Mouse (Mus musculus) kidney, postnatal 10 days (tissue): ENCODE results near the gene Fbxl4.
"Not testable (repeated sequence)": the region's sequence is repeated elsewhere in the genome, so short reads cannot be mapped to it uniquely, and the experiment has no call there.

Experiments
- DNase-seq: peaks from one replicate; pipeline ENCODE4 v3.0.0; 2021; ENCODE audit warnings: mixed read lengths

Gene Fbxl4

DNA sequence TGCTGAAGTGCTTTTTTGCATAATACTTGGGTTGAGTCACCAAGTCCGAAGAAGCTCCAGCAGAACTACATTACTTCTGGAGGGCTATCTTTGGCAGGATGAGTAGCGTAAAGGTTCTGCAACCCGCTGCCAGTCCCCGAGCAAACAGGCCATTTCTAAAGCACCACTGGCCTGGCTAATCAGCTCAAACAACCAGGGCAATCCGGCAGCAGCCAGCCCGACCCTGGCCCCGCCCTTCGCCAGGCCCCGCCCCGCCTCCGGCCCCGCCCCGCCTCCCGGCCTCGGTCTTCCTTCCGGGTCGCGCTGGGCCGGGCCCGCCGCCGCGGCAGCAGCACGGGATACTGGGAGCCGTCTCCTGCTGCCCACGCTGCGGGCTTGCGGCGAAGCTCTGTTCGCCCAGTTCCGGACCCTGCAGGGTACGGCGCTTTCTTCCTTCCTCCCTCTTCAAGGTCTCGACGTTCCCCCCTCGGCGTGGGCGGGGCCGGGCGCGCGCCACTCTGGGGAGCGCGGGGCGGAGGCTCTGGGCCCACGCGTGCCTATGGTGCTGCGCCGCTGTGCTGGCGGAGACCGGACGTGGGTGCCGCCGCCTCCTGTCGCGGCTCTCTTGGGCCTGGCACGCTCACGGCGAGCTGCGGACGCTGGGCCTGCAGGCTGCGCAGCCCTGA is at the start of gene Fbxl4:
TSS of gene Fbxl4 (plus strand) at position 278 of the 665 bp plus-strand sequence.
- DNase-seq = peak; percentile 92

- DNase-seq = no peak
Observed at GRCm38 (mm10) chr4:22314564-22314963, 42.8 kb upstream of the Fbxl4 start.

GRCm38 (mm10) chr4:22342816-22343573 is 14.3 kb upstream of the Fbxl4 start:
- peak; percentile 26 for DNase-seq

DNA sequence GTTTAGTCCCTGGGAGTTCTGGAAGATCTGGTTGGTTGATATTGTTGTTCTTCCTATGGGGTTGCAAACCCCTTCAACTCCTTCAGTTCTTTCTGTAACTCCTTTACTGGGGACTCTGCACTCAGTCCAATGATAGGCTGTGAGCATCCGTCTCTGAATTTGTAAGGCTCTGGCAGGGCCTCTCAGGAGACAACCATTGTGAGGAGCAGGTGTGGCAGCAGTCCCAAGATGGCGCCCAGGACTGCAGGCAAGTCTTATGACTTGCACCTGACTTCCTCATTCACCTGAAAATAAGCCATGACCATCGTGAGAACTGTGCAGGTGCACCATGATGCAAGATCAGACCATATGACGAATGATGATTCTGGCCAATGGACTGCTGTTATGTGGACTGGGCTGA is 8.3 kb upstream of the Fbxl4 start:
- not testable (repeated sequence) for DNase-seq

GRCm38 (mm10) chr4:22357931-22358300 is 573 bp downstream of the Fbxl4 start:
- DNase-seq = no peak

DNA sequence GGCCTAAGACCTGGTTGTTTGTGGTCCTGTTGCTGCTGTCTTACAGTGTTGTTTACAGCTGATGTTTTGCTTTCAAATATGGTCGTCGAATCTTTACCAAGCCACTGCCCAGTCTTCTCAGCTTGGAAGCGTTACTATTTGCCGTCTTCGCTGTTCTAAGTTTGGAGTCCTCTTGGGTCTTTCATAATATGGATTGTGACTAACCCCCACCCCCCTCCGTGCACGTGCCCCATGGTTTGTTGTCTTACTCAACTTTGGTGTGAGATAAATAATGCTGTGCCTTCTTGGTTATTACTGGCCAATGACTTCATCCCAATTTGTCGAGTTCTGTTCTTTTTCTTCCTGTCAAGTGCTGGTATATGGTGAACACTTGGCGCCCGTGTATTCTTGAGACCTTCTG is 1.1 kb downstream of the Fbxl4 start:
- DNase-seq = no peak

DNA sequence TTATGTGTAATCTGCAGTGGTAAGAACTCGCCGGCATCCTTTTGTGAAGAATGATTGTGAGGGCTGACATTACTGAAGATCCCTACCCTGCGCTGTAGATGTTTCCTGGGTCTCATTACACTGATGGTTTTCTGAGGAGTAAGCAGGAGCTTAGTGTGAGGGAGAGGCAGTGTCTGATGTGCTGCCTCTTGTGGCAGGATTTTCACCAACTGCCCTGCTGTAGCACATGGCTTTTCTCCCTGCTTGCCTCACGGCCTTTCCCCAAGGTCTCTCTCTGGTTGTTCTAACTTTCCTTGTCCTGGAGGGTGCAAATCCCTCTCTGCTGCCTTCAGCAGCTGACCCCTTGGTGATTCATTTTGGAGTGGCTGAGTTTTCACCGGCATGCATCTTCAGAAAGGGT is 10.0 kb downstream of the Fbxl4 start:
- no peak for DNase-seq

DNA sequence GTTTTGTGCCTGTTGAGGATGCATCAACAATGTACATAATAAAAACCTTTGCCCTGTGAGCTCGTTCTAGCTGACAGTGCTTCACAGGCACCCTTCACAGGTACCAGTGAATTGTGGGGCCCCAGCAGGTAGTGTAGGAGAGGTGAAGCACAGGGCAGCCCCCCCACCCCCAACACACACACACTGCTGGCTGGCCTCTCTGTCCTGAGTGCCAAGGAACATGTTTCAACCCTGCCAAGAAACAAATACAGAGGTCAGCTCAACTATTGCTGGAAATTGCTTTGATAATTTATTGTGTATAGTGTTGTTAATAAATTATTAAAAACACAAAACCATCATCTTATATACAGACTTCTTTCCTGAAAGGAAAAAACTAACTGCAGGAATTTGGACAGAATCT is 21.2 kb downstream of the Fbxl4 start:
- no peak for DNase-seq

DNA sequence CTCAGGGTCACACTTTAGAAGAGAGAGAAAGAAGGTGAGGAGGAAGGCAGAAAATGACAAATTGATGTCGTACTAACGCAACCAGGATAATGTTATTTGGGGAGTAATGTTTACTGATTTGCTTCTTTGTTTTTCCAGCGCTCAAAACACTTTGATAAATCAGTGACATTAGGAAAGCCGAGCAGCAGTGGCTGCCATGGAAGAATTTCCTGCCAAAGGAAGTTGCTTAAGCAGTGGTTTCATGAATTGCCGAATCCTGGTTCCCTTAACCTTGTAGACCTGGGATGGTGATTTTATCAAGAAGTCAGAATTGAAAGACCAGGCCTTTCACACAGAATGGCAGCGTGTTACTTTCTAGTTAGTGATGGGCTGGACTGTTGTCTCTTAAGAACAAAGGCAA is 23.3 kb downstream of the Fbxl4 start:
- DNase-seq = no peak

GRCm38 (mm10) chr4:22383528-22384265 is 26.4 kb downstream of the Fbxl4 start:
- DNase-seq = no peak

DNA sequence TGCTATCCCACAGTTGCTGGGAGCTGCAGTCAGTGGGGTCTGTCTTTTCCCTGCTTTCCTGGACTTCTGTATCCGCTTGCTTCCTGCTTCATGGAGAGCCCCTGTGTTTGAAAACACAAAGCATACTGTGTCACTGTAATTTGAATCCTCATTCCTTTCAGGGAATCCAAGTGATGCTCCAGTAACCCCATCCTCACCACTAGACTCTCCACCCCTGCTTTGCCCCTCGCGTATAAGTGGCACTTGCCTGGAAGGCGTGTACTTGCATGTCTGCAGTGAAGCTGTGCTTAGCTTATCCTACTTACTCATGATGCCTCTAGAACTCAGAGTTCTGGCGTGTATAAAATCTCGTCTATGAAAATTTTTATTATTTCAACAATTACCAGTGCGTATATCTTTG is 32.7 kb downstream of the Fbxl4 start:
- DNase-seq = no peak

DNA sequence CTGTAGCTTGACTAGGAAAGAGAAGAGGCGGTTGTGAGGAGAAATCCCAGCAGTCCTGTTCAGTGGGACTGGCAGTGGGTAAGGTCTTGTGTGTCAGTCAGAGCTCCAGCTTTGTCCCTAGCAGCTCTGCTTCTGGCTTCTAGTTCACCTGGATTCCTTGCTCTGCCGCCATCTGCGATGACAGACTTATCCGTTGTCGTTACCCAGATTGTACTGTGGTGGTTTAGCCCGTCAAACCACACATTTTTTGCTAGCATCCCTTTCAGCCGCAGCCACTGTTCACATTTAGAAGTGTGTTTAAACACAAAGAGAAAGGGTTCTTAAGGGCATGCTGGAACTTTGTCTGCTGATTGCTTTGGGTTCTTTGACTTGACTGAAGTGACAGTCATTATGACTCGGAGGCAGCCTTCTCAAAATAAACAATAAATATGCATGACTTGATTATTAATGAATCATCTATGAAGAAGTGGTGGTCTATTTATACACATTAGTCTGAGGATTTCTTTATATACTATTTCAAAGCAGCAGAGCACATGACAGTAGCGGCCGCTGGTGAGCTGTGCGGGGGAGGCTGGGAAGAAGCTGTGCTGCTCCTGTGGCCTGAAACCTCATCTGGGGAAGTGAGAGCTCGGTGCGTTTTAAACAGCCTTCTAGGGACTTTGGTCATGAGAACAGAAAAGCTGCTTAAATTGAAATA is 35.6 kb downstream of the Fbxl4 start:
- DNase-seq = no peak

DNA sequence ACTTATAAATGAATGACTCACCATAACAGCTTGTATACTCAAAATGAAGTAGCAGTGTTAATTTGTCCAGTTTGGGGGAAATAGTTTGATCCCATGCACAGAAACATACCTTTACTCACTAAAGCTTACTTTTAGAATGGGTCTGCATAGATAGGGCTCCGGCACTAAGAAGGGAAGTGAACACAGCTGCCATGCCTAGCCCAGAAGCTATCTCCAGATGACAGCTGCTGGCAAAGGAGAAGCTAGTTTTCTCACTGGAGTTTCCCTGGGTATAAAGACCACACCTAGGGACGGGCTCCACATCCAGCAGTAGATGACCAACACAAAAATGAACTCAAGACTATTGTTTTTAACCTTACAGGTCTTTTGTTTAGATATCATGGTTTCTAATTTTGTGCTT is 38.1 kb downstream of the Fbxl4 start:
- DNase-seq = no peak

GRCm38 (mm10) chr4:22396484-22397000 is 39.2 kb downstream of the Fbxl4 start:
- peak; percentile 49 for DNase-seq

GRCm38 (mm10) chr4:22397003-22397402 is 39.7 kb downstream of the Fbxl4 start:
- DNase-seq = no peak

- no peak for DNase-seq
Observed at GRCm38 (mm10) chr4:22402032-22402431, 44.7 kb downstream of the Fbxl4 start.

DNA sequence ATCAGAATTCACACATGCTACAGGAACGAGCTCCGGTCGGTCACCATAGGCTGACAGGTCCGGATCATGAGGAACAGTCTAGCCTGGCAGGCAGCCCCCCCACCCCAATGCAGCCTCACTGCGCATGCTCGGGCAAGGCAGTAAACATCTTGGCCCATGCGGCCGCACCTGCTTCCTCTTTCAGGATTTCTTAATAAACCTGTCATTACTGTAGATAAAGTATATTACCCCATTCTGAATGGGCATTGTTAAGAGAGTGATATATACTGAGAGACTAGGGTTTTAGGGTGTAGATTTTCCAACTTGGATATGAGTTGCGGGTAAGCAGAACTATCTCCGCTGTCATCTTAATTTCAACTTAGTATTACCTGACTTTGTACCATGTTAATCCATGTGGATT is 45.6 kb downstream of the Fbxl4 start:
- no peak for DNase-seq

DNA sequence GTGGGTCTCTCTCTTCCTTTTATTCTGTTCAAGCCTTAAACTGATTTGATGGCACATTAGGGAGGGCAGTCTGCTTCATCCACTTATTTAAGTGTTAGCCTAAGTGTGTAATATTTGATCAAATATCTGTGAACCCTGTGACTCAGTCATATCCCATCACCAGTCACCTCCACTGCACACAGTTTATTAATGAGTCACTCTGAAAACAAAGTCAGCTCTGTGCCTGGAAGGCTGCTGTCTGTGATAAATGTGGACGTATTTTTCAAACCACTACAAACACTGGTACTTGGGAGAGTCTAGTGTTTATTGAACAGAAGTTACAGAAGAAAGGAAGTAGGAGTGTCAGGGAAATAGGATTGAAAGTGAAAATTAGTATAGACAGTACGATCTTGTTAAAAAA is 63.3 kb downstream of the Fbxl4 start:
- no peak for DNase-seq

DNA sequence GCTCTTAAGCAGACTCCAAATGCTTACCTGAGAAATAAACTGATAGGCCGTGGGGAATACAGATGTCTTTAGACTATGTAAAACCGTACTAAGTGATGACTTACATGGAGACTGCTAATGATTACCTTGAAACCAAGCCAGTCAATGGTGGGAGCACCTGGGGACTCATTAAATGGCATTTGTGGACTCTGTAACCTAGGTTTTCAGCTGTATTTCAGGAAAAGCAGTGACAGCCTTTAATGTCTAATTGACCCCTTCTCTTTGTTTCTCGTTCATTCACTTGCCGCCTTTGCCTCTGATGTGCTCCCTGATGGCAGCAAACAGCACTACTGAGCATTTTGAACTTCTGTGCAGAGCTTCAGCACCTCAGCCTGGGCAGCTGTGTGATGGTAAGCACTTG is 65.1 kb downstream of the Fbxl4 start:
- no peak for DNase-seq

DNA sequence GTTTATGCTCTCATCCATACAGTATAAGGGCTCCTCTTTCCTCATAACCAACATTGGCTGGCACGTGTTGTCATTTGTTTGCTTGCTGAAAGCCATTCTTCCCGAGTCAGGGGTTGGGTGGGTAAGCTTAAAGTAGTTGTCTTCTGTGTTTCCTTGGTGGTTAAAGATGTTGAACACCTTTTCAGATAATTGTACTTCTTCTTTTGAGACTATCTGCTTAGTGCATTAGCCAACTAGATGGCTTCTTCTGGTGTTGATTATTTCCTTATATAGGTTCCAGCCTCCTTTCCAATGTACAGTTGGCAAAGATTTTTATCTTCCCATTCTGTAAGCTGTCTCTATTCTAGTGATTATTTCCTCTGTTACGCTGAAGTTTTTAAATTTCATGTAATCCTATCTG is 70.8 kb downstream of the Fbxl4 start:
- no peak for DNase-seq

DNA sequence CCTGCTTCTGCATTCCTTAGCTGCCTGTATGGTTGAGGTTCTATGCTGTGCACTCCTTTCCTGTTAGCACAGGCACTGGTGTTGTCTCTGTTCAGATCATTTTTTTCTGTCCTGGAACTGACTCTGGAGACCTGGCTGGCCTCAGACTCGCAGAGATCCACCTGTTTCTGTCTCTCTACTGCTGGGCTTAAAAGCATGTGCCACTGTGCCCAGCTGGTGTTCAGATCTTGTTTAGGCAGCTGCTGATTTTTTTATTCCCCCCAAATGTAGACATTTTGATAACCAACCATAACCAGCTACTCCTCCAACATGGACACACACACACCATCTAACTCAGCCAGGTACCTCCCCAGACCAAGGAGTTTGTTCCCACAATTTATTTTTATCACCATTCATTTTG is 112.2 kb downstream of the Fbxl4 start:
- DNase-seq = no peak

GRCm38 (mm10) chr4:22476967-22477710 is 119.8 kb downstream of the Fbxl4 start:
- DNase-seq = peak; percentile 39
